Mouse (Mus musculus): ENCODE results near the gene Snurf.

GRCm38 (mm10) chr7:60047481-60048201 lies 42.8 kb upstream of the Snurf start:
- TF ChIP-seq HCFC1 (IDR thresholded peaks at IDR 0.05; ENCODE audit: borderline replicate concordance, insufficient read depth, low read length) (no peak), CHD2 (IDR thresholded peaks at IDR 0.05; ENCODE audit: low read depth, low read length) (no peak), ZC3H11A (IDR thresholded peaks at IDR 0.05; ENCODE audit: borderline replicate concordance, low read depth, low read length) (no peak)
